Mouse (Mus musculus): Measurements from ENCODE around the gene Trim14. TPM values are rescaled to one million over a fixed set of nuclear protein-coding genes. Genes with fewer than 3 reads are reported as not detected.

Gene Trim14
- total RNA-seq, 2 experiments from 2014 or later: 2.9 TPM; not detected in 1

- ATAC-seq (replicated peaks; ENCODE audit: low FRiP score, poor library complexity, severe bottlenecking): no peak
Observed at GRCm38 (mm10) chr4:46533934-46534720, 1.8 kb downstream of the Trim14 start.

- ATAC-seq (replicated peaks; ENCODE audit: low FRiP score, poor library complexity, severe bottlenecking): no peak
Observed at GRCm38 (mm10) chr4:46532926-46533325, 3.0 kb downstream of the Trim14 start.

DNA sequence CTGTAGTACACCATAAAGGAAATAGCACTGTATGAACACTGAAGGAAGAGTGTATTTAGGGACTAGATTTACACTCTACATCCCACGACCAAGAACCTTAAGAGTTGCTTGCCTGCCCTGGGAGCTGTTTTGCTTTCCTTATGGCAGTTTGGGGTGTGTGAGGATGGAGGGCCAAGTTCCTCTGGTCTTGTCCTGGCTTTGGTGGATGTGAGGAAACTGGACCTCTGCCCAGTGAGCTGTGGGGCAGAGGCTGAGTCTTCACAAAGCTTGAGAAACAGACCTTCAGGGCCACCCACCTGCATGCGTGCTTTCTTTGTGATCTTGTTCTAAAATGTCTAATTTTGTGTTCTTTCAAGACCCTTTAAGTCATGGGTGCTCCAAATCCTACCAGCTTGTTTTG lies 3.4 kb downstream of the Trim14 start:
- no peak for ATAC-seq (replicated peaks; ENCODE audit: low FRiP score, poor library complexity, severe bottlenecking)

DNA sequence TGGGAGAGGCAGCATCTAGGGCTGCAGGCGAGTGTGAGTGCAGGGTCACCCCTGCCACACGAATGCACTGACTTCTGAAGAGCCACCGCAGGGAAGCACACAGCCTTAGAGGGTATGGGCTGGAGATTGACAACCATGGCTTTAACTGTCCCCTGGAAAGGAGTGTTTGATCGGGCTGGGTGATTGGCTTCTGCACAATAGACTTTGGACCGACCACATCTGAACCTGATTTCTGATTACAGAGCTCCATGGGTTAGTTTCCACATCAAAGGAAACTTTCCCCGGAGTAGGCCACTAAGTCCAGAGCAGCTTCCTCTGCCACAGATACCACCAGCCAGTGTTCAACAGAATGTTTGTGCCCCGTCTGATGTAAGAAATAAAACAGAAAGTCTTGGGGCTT lies 6.2 kb downstream of the Trim14 start:
- no peak for ATAC-seq (replicated peaks; ENCODE audit: low FRiP score, poor library complexity, severe bottlenecking)

DNA sequence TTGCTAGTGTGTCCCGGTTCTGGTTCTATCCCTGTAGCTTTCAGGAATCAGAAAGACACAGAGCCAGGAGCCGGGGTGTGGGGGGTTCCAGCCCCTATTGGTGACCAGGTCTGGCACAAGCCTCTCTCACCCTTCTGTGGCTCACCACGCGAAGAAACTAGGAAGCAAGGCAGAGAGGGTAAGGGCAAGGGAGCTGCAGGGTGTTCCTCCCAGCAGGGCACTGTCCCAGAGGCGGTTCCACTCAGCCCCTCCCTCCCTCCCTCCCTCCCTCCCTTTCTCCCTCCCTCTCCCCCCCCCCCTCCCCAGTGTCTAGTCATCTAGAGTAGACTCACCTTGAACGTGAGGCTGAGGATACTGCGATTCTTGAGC lies 8.4 kb downstream of the Trim14 start:
- ATAC-seq (replicated peaks; ENCODE audit: low FRiP score, poor library complexity, severe bottlenecking): peak; percentile 78

DNA sequence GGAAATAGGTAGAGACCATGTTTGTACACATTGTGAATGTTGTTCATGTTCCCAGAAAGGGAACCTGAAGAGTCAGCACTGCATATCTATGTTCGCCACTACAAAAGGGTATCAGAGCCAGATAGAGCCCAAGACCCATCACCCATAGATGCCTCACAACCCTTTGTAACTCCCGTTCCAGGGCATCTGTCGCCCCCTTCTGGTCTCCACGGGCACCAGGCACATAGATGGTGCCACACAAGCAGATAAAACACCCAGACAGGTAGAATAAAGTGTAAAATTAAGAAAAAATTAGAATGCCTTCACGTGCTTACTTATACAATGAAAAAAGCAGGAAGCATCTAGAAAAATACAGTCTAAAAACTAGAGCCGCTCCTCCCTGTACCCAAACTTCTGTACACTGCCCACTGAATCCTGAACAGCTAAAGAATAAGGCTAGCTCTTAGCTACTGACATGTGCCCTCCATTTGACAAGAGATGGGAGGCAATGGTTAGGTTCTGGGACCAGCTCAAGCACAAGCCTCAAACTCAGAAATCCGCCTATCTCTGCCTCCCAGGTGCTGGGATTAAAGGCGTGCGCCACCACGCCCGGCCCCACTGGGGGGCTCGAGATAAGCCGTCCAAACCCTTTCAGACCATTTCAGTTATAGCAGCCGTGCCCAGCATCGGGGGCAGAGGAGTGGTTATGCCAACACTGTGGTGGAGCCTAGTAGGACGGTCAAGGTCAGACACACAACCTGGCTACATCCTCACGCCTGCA lies 9.0 kb downstream of the Trim14 start:
- ATAC-seq (replicated peaks; ENCODE audit: low FRiP score, poor library complexity, severe bottlenecking): peak; percentile 90

DNA sequence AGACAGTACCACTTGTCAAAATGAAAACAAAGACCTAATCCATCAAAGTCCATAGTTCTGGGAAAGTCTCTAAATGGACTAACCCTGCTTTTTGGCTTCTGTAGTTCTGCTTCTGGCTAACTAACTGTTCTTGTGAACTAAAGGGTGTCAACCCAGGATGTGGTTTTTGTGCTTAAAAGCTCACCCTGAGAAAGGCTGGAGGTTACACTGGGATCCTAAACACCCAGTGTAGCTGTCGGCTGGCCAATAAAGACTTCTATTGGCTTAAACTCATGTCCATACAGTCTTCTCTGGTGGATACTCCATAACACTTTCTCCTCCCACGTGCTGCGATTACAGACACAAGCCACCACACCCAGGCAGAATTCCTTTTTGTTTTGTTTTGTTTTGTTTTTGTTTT lies 9.7 kb downstream of the Trim14 start:
- ATAC-seq (replicated peaks; ENCODE audit: low FRiP score, poor library complexity, severe bottlenecking): no peak

- ATAC-seq (replicated peaks; ENCODE audit: low FRiP score, poor library complexity, severe bottlenecking): no peak
Observed at GRCm38 (mm10) chr4:46523324-46523723, 12.6 kb downstream of the Trim14 start.

- no peak for ATAC-seq (replicated peaks; ENCODE audit: low FRiP score, poor library complexity, severe bottlenecking)
Observed at GRCm38 (mm10) chr4:46521457-46521856, 14.5 kb downstream of the Trim14 start.

- ATAC-seq (replicated peaks; ENCODE audit: low FRiP score, poor library complexity, severe bottlenecking): no peak
Observed at GRCm38 (mm10) chr4:46520491-46520890, 15.4 kb downstream of the Trim14 start.

DNA sequence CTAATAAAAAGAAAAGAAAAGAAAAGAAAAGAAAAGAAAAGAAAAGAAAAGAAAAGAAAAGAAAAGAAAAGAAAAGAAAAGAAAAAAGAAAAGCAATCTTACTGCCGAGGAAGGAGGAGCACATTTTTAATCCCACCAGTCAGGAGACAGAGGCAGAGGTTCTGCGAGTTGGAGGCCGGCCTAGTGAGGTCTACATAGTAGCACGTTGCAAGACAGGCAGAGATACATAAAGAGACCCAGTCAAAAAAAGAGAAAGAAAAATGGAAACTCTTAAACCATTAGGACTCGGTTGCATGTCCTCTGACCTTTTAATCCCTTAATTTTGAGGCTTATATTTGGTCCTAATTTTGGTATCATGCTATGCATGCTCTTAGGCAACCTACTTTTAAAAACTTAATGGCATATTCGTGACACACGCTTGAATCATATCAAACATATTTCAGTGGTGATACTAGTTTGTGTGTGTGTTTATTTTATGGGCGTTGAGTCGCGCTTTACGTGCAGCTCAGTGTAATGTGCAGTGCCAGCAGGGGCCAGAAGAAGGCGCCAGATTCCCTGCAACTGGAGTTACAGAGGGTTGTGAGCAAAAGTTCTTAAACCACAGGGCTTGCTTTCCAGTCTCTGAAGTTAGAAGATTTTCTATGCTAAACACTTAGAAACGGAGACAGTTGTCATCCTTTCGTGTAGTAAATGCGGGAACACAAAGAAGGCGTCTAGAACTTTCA lies 28.0 kb downstream of the Trim14 start:
- ATAC-seq (replicated peaks; ENCODE audit: low FRiP score, poor library complexity, severe bottlenecking): peak; percentile 77

GRCm38 (mm10) chr4:46506801-46507610 lies 28.9 kb downstream of the Trim14 start:
- peak; percentile 98 for ATAC-seq (replicated peaks; ENCODE audit: low FRiP score, poor library complexity, severe bottlenecking)

GRCm38 (mm10) chr4:46505361-46506057 lies 30.4 kb downstream of the Trim14 start:
- ATAC-seq (replicated peaks; ENCODE audit: low FRiP score, poor library complexity, severe bottlenecking): no peak

GRCm38 (mm10) chr4:46503881-46504280 lies 32.1 kb downstream of the Trim14 start:
- ATAC-seq (replicated peaks; ENCODE audit: low FRiP score, poor library complexity, severe bottlenecking): no peak

DNA sequence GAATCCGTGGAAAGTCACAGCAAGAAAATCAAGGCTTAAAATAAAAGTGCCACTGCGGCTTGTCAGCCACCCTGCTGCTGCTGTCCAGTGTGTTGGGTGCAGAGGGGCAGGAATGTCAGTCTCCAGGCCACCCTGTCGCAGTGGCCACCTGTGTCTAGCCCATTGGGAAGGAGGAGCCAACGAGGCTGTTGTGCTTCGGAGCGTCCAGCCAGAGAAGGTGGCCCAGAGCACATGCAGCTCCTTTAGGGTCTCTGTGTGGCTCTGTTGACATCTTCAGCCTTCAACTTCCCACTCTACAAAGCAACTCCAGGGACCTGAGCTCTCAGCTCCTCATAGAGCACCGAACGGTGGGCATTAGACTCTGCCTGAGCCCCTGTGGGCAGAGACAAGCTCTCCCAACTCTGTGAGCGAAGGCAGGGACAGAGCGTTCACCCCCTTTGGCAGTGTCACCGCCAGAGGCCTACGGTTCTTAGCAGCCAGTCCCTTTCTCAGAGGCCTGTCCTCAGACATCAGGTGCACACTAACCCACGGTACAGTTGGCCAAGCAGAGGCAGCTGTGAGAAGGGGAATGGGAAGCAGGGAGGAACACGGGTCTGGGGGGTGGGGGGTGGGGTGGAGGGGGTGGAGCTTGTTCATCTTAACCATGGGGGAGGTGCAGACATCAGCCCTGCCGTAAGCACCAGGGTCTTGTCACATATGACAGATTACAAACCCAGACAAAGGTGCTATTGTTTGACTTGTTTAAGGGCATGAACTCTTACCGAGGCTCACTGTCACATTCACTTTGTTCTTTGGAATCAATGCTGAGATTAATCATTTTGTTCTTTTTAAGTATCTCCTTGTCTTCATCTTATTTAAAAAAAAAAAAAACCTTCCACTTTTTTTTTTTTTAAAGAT lies 33.1 kb downstream of the Trim14 start:
- ATAC-seq (replicated peaks; ENCODE audit: low FRiP score, poor library complexity, severe bottlenecking): no peak

- ATAC-seq (replicated peaks; ENCODE audit: low FRiP score, poor library complexity, severe bottlenecking): 0 out of 2 replicates have a peak, but pooled peaks have one; percentile 47
Observed at GRCm38 (mm10) chr4:46498976-46499375, 37.0 kb downstream of the Trim14 start.

- ATAC-seq (replicated peaks; ENCODE audit: low FRiP score, poor library complexity, severe bottlenecking): no peak
Observed at GRCm38 (mm10) chr4:46498511-46498910, 37.4 kb downstream of the Trim14 start.

DNA sequence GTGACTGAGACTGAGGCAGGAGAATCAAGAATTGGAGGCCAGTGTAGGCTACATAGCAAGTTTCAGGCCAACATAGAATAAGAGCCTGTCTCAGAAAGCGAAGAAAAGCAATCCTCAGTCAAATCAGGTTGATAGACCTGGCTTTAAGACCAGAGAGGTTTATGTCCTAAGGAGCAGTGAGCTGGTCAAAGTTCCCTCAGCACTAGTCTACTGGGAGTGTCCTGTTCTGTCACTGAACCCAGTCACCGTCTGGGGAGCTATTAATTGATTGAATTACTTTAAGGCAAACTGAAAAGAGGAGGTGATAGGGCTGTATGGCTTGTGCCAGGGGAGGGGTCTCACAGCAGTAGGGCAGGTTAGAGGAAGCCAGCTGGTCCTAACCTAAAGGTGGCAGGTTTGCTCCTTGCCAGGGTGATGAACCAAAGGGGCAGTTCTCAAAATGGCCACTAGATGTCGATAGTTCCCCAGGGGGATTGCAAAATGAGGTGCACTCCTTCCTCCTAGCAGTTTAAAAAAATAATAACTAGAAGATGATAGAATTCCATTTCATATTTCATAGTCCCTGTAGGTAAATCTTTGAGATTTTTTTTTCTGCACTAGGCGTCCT lies 38.6 kb downstream of the Trim14 start:
- peak; percentile 78 for ATAC-seq (replicated peaks; ENCODE audit: low FRiP score, poor library complexity, severe bottlenecking)

Data from erythroid progenitor cell, adult 5-6 weeks (primary cell).